Mouse (Mus musculus) G1E (cell line): ENCODE results near the gene Nrxn3.

ENCODE experiments used
- CTCF ChIP-seq: IDR thresholded peaks from 2 replicates; pipeline ENCODE4 v1.5.1; 2012; ENCODE audit warnings: low read depth, low read length, inconsistent platforms, mixed read lengths
- GATA1 ChIP-seq: IDR thresholded peaks from 2 replicates; pipeline ENCODE4 v1.6.1; 2012; ENCODE audit warnings: borderline replicate concordance, low read length, inconsistent platforms, mixed read lengths
- GATA2 ChIP-seq: IDR thresholded peaks from 2 replicates; pipeline ENCODE4 v1.6.1; 2012; ENCODE audit warnings: low read depth, low read length, inconsistent platforms, borderline replicate concordance

DNA sequence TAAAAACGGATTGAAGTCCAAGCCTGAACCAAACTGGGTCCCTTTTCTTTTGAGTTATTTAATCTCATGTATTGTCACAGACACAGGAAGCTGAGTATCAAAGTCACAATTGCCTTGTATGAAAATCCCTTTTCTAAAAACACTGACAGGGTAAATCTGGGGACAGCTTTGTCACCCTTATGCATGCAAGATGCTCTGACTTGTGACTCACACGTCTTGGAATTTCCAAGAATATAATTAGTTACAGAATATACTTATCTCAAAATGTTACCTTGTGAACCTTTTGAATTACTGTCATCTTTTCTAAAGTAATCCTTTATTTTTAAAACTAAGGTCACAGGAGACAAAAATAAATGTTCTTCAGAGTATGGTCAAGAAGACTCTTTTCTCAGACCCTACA is 748.6 kb downstream of the Nrxn3 start:
- no peak for TF ChIP-seq CTCF
- no peak for TF ChIP-seq GATA1
- no peak for TF ChIP-seq GATA2
